Mouse (Mus musculus) lung, adult 2 months (tissue): ENCODE measurements at regions not wholly inside any gene's neighbourhood (a gene's known extent, or its start where the extent isn't known, plus 50 kb on each side); places are given as distances from the start of the nearest gene placed in this dataset.

Source experiments
- CTCF ChIP-seq: fragments of 200-500 bp; IDR thresholded peaks from 2 replicates; pipeline ENCODE4 v1.5.1; 2011; ENCODE audit warnings: mild to moderate bottlenecking, low read length, control low read depth; ENCODE audit not compliant: insufficient read depth
- POLR2A ChIP-seq: fragments of 200-500 bp; IDR thresholded peaks from 2 replicates; pipeline ENCODE4 v1.6.1; 2011; ENCODE audit warnings: low read depth, mild to moderate bottlenecking, control low read depth, low read length, borderline replicate concordance; ENCODE audit errors: extremely low read depth

DNA sequence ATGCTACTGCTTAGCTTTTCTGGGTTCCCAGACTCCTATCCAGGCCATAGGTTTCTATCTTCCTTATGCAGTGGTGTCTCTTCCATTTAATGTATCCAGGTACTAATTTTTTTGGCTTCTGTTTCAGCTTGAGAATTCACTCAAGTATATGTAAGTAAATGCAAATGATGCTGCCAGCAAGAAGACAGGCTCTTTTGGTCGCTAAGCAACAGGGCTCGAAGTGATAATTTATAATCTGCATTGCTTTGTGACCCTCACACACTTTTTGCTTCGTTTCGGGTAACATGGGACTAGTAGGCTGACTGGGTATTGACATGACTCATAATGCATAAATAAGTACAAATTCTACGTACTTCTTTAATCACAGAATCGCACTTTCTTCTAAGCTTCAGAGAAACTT is 75.9 kb upstream of the Nectin3 start:
- TF ChIP-seq CTCF = no peak
- TF ChIP-seq POLR2A = no peak
